Mouse (Mus musculus) hindbrain, embryonic 15.5 days (tissue): ENCODE measurements around the gene Rpl14. TPM values are rescaled to one million over a fixed set of nuclear protein-coding genes. Genes with fewer than 3 reads are reported as not detected.
"Not testable (repeated sequence)": the region's sequence is repeated elsewhere in the genome, so short reads cannot be mapped to it uniquely, and the experiment has no call there.

Source experiments
- ATAC-seq: fragments of 200-750 bp; cut with Nextera tagmentation; 2 replicates; pipeline ENCODE4 v1.8.0; 2017; ENCODE audit warnings: low read depth, moderate number of reproducible peaks, moderate TSS enrichment; ENCODE audit not compliant: low FRiP score
- H3K27ac ChIP-seq: fragments of 300-500 bp; sonication (generic); replicated peaks from 2 replicates; pipeline ENCODE4 v1.5.1; 2015; ENCODE audit warnings: mild to moderate bottlenecking, inconsistent platforms
- H3K27me3 ChIP-seq: fragments of 300-500 bp; sonication (generic); 2 replicates; pipeline ENCODE4 v1.6.1; 2015; ENCODE audit warnings: control low read depth, inconsistent platforms
- H3K36me3 ChIP-seq: fragments of 300-500 bp; sonication (generic); 2 replicates; pipeline ENCODE4 v1.6.1; 2015; ENCODE audit warnings: control low read depth, inconsistent platforms
- H3K4me1 ChIP-seq: fragments of 300-500 bp; sonication (generic); replicated peaks from 2 replicates; pipeline ENCODE4 v1.6.1; 2015; ENCODE audit warnings: control low read depth, inconsistent platforms
- H3K4me2 ChIP-seq: fragments of 300-500 bp; sonication (generic); 2 replicates; pipeline ENCODE4 v1.6.1; 2015; ENCODE audit warnings: moderate library complexity, mild to moderate bottlenecking, inconsistent platforms
- H3K4me3 ChIP-seq: fragments of 300-500 bp; sonication (generic); 2 replicates; pipeline ENCODE4 v1.5.1; 2015; ENCODE audit warnings: mild to moderate bottlenecking, inconsistent platforms
- H3K9ac ChIP-seq: fragments of 300-500 bp; sonication (generic); 2 replicates; pipeline ENCODE4 v1.6.1; 2015; ENCODE audit warnings: inconsistent platforms
- H3K9me3 ChIP-seq: fragments of 300-500 bp; sonication (generic); 2 replicates; pipeline ENCODE4 v1.6.1; 2016; ENCODE audit warnings: control low read depth, inconsistent platforms
- WGBS: fragments of 180-500 bp; shearing (Covaris S2); methylation state at CpG from one replicate; pipeline ENCODE4 v1.1.7; 2015; 5-methylcytosine and 5-hydroxymethylcytosine counted together
- polyA plus RNA-seq: library from polyadenylated mRNA; unstranded; fragments of >200 nt; fragmentation: Nextera tagmentation; extraction: Ambion mirVana; gene quantifications from 2 replicates; pipeline ENCODE4 v1.2.1, GENCODE M21; 2015

The Rpl14 gene
- 408 and 422 TPM in 2 replicates for polyA plus RNA-seq

DNA sequence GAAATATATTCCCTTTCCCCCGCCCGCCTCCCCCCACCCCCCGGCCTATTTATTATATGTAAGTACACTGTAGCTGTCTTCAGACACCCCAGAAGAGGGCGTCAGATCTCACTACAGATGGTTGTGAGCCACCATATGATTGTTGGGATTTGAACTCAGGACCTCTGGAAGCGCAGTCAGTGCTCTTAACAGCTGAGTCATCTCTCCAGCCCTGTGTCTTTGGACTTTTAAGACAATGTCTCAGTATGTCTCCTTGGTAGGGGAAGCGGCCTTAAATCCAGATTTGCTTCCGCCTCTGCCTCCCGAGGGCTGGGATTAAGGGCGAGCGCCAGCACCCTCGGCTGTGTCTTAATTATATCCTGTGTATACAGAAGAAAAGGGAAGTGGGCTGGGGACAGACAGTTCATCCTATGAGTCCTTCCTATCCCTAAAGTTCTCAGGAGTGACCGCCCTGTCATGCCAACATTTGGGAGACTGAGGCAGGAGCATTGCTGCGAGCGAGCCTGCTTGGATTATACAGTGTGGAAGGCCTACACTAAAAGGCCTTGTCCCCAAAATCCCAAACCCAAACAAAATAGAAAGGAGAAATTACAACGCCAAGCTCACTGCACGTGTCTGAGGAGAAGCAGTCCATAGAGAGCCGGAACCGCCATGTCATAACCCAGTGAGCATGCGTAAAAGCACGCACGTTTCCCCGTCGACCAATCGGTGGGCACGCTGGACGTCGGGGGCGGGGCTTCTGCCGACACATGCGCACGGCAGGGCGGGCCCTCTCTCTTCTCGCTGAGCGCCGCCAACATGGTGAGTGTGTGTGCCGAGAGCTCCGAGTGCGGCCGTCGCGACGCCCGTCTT, at the start of gene Rpl14:
Gene Rpl14 (plus strand): TSS at position 704 of the 852 bp plus-strand sequence.
- H3K27me3 ChIP-seq, result no peaks in the 10 kb centered on the region
- peak within 1 kb of the TSS; percentile 81 for H3K9ac ChIP-seq
- H3K4me1 ChIP-seq, result peaks cover 21% of the 10 kb centered on the region
- peak within 1 kb of the TSS; percentile 81 for H3K4me3 ChIP-seq
- H3K36me3 ChIP-seq, result peaks cover 29% of the 10 kb centered on the region
- peak; percentile 98 for ATAC-seq
- H3K9me3 ChIP-seq, result no peaks in the 10 kb centered on the region
- H3K27ac ChIP-seq, result peak within 1 kb of the TSS; percentile 88
- WGBS, result 6% methylated on average over 43 of the region's 43 CpGs
- H3K4me2 ChIP-seq, result peak within 1 kb of the TSS; percentile 87

DNA sequence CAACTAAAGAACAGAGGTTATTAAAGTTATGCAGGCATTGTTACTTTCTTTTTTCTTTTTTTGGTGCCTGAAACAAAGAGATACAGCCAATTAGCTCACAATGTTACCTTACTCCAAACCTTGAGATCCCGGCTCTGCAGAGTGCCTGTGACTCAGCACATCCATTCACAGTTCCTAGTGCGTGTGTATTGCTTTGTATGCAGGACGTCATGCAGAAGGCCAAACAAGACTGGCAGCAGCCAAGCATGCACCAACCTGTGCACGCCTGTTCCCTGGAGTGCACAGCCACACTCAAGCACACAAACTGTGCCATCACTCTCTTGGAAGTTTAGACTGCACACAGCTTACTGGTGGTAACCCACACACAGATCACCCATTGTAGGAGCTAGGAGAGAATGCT, 44.0 kb upstream of the Rpl14 start:
- Histone ChIP-seq H3K9me3 (no peaks in the 10 kb centered on the region), H3K4me1 (no peaks in the 10 kb centered on the region), H3K27ac (no peak overlapping the region), H3K4me3 (no peak overlapping the region), H3K27me3 (no peaks in the 10 kb centered on the region), H3K4me2 (no peak overlapping the region), H3K9ac (no peak overlapping the region), H3K36me3 (no peaks in the 10 kb centered on the region)
- 43% methylated on average over 4 of the region's 4 CpGs for WGBS
- ATAC-seq, result no peak

DNA sequence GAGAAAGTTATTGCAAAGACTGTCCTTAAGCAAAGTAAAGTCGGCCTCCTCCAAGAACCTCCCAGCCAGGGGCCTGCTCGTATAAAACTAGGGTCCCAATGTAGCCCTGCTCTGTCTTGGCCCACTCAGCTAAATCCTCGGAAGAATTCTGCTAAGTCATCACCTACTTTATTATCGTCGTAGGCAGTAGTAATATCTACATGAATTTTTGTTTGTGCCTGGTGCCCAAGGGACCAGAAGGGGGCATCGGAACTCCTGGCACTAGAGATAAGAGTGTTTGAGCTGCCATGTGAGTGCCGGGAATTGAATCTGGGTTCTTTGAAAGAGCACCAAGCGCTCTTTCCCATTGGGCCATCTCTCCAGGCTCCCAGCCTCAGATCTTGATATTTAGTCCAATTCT, 43.3 kb upstream of the Rpl14 start:
- H3K27ac ChIP-seq, result no peak overlapping the region
- no peaks in the 10 kb centered on the region for H3K4me1 ChIP-seq
- H3K9ac ChIP-seq, result no peak overlapping the region
- H3K4me3 ChIP-seq, result no peak overlapping the region
- ATAC-seq, result no peak
- H3K36me3 ChIP-seq, result no peaks in the 10 kb centered on the region
- H3K27me3 ChIP-seq, result no peaks in the 10 kb centered on the region
- WGBS, result 93% methylated on average over 8 of the region's 8 CpGs
- H3K9me3 ChIP-seq, result no peaks in the 10 kb centered on the region
- H3K4me2 ChIP-seq, result no peak overlapping the region

DNA sequence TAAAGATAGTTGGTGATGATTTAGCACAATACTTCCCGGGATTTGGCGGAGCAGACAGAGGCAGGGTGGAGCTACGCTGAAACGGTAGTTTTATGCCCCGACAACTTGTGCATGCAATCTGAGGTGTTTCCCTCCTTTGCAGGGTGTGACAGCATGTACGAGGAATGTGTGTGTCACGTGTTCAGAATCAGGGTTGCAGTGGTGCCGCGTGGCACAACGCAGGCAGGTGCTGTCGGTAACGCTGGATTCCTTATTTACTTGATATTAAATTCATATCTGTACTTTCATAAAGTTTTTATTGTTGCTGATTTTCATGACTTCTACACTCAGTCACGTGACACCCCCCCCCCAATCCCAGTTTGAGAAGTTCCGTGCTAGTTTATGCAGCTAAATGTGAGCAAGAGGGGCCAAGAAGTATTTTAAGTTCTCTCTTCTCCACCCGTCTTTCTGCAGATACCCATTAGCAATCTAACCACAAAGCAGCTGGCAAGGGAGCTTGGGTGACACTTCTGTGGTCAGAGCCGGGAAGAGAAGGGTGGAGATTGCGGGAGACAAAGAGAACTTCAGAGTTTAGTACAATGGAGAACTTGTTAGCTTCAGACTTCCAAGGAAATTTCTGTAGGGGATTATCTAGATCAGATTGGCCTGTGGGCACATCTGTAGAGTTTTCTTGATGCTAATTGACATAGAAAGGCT, 42.3 kb upstream of the Rpl14 start:
- WGBS, result 91% methylated on average over 17 of the region's 17 CpGs
- Histone ChIP-seq H3K9ac (no peak overlapping the region), H3K4me3 (no peak overlapping the region), H3K36me3 (no peaks in the 10 kb centered on the region), H3K4me2 (no peak overlapping the region), H3K4me1 (no peaks in the 10 kb centered on the region), H3K27ac (no peak overlapping the region), H3K27me3 (no peaks in the 10 kb centered on the region), H3K9me3 (no peaks in the 10 kb centered on the region)
- ATAC-seq, result no peak

DNA sequence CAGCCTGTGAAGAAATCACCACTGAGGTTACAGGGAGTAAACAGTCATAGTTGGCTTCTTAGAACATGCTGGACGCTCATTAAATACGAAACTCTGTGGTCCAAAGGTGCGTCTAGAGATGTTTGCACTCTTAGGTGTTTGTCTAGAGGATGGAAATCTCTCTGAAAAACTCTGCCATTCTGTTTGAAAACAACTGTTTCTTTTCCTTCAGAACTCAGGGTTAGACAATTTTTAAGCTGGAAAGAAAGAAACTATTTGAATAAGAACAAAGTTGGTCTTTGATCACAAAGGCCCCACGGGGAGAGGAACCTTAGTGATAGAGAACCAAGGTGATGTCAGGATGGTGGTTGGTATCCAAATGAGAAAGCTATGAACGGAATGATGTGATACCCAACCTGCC, 40.8 kb upstream of the Rpl14 start:
- Histone ChIP-seq H3K4me3 (no peak overlapping the region), H3K36me3 (no peaks in the 10 kb centered on the region), H3K9ac (no peak overlapping the region), H3K27me3 (no peaks in the 10 kb centered on the region), H3K4me1 (no peaks in the 10 kb centered on the region), H3K9me3 (no peaks in the 10 kb centered on the region), H3K27ac (no peak overlapping the region), H3K4me2 (no peak overlapping the region)
- 86% methylated on average over 5 of the region's 5 CpGs for WGBS
- no peak for ATAC-seq

DNA sequence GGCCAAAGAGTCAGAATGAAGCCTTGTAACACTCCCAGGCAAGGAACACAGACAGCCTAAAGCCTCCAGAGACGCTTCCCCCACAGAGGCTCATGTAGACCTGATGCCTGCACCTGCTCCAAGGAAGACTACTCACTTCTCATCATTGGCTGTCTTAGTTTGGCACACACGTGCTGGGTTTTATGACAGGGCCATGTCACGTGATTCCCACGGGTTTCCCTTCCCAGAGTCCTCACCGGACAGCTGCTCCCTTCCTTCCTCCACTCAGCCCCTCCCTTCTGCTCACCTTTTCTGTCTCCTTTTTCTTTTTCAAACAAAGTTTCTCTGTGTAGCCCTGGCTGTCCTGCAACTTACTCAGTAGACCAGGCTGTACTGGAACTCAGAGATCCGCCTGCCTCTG, 39.2 kb upstream of the Rpl14 start:
- WGBS, result 82% methylated on average over 6 of the region's 6 CpGs
- no peak overlapping the region for H3K27ac ChIP-seq
- H3K27me3 ChIP-seq, result no peaks in the 10 kb centered on the region
- no peak overlapping the region for H3K9ac ChIP-seq
- no peaks in the 10 kb centered on the region for H3K4me1 ChIP-seq
- H3K9me3 ChIP-seq, result no peaks in the 10 kb centered on the region
- no peak overlapping the region for H3K4me2 ChIP-seq
- H3K36me3 ChIP-seq, result no peaks in the 10 kb centered on the region
- no peak for ATAC-seq
- H3K4me3 ChIP-seq, result no peak overlapping the region

DNA sequence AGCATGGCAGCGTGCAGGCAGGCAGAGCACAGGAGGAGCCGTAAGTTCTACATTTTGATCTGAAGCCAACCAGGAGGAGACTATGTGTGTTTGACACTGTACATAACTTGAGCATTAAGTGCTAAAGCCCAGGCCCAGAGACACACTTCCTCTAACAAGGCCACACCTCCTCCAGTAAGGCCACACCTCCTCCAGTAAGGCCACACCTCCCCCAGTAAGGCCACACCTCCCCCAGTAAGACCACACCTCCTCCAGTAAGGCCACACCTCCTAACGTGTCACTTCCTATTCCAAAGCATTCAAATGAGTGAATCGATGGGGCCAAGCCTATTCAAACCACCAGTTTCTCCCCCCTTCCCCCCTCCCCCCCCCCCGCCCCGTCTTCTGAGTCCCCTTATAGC, 38.6 kb upstream of the Rpl14 start:
- Histone ChIP-seq H3K4me1 (no peaks in the 10 kb centered on the region), H3K9me3 (no peaks in the 10 kb centered on the region), H3K9ac (no peak overlapping the region), H3K4me3 (no peak overlapping the region), H3K4me2 (no peak overlapping the region), H3K27ac (no peak overlapping the region), H3K27me3 (no peaks in the 10 kb centered on the region), H3K36me3 (no peaks in the 10 kb centered on the region)
- WGBS, result 91% methylated on average over 6 of the region's 6 CpGs
- ATAC-seq, result no peak

DNA sequence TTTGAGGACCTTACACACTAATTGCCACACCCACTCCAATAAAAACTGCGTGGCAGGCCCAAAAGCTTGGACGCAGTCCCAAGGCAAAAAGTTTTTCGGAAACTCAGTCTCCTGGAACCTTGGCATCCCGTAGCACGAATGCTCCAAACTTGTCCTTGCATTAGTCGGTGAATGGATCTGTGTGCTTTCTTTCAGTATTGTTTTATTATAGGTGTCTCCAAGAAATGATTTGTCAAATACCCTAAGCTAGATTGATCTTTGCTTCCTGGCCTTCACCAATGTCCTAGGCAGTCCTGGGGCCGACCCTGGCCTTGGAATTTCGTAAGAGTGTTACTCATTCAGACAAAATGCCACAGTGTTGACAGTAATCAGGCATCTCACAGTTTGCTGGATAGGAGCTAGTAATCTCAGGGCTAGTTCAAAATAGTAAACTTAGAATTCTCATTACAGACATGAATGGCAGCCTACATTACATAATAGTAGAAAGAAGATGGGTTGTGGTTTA, 37.7 kb upstream of the Rpl14 start:
- not testable (repeated sequence) for H3K9ac ChIP-seq, ATAC-seq, H3K9me3 ChIP-seq, H3K27me3 ChIP-seq, H3K4me2 ChIP-seq, H3K27ac ChIP-seq, H3K4me3 ChIP-seq, H3K36me3 ChIP-seq, H3K4me1 ChIP-seq
- 97% methylated on average over 8 of the region's 8 CpGs for WGBS

DNA sequence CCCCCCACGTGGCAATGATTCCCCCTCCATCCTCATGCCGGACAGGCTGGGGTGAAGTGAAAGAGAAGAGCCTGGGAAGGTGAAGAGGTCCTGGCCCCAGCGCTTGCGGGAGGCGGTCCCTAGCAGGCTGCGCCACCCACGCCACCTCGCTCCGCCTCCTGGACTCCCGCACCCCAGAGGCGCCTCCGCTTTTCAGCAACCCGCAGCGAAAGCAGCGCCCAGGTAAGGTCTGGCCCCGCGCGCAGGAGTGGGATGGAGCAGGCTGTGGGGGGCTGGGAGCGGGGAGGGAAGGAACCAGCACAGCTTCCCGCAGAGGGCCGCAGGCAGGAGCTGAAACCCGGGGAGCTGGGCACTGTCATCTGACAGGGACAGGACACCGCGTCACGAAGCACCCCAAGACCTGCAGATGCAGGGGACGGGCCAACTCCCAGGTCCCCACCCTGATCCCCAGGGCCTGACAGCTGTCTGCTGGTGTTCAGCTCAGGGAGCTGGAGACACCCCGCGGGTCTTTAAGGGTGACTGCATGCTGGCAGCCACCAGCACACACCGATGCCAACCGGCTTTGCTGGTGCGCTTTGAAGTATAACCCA, 31.5 kb upstream of the Rpl14 start, which contains the start of gene Entpd3:
Gene Entpd3 (plus strand): TSS at position 157 of the 590 bp plus-strand sequence.
- peak; percentile 66 for ATAC-seq
- Histone ChIP-seq H3K36me3 (no peaks in the 10 kb centered on the region), H3K4me1 (peaks cover 11% of the 10 kb centered on the region), H3K27me3 (peaks cover 18% of the 10 kb centered on the region; the same call in 1 of the 2 replicates), H3K4me2 (peak within 1 kb of the TSS; percentile 94), H3K9ac (peak within 1 kb of the TSS; percentile 67), H3K27ac (no peak within 1 kb of the TSS), H3K9me3 (no peaks in the 10 kb centered on the region), H3K4me3 (peak within 1 kb of the TSS; percentile 55)
- under 1% methylated on average over 31 of the region's 31 CpGs for WGBS

DNA sequence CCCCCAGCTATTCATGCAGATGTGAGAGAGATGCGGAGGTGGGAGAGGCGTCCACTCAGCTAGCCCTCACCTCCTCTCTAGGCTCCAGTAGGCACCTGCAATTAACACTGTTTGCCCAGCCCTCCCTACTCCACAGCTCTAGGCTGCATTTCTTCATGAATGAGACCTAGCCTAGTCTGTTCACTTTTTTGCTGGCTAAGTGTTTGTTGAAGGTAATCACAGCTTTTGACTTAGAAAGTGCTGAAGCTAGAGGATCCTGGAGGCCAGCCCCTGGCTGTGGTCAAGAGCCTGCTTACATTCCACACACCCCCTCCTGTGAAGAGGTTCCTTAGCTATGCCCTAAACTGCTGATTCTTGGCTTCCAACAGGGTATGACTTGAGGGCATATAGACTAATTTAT, 29.8 kb upstream of the Rpl14 start:
- no peak overlapping the region for H3K9ac ChIP-seq
- H3K4me1 ChIP-seq, result peaks cover 11% of the 10 kb centered on the region
- H3K36me3 ChIP-seq, result no peaks in the 10 kb centered on the region
- no peak overlapping the region for H3K27ac ChIP-seq
- H3K27me3 ChIP-seq, result peaks cover 18% of the 10 kb centered on the region; the same call in 1 of the 2 replicates
- ATAC-seq, result no peak
- 18% methylated on average over 2 of the region's 2 CpGs for WGBS
- no peaks in the 10 kb centered on the region for H3K9me3 ChIP-seq
- H3K4me2 ChIP-seq, result 0 out of 2 replicates have a peak overlapping the region, but pooled peaks have one; percentile 9
- no peak overlapping the region for H3K4me3 ChIP-seq

DNA sequence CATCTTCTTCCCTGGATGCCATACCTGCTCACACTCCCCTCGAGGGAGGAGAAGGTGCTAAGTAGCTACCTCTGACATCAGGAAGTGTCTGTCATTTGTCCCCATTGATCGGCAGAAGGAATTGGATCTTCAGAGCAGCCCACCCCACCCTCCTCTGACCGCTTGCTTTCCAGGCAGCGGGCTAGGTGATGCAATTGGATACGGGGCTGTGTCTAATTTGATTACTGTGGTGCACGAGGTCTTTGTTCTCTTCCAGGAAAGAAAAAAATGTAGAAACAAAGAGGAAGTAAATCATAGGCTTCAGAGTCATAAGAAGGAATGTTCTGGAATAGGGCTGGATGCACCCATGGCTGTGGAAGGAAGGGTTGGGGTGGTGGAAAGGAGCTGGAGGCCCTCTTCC, 29.0 kb upstream of the Rpl14 start:
- Histone ChIP-seq H3K4me1 (peaks cover 13% of the 10 kb centered on the region), H3K27me3 (peaks cover 18% of the 10 kb centered on the region; the same call in 1 of the 2 replicates), H3K9me3 (no peaks in the 10 kb centered on the region), H3K27ac (no peak overlapping the region), H3K4me2 (no peak overlapping the region), H3K36me3 (no peaks in the 10 kb centered on the region), H3K9ac (no peak overlapping the region), H3K4me3 (no peak overlapping the region)
- 24% methylated on average over 6 of the region's 6 CpGs for WGBS
- ATAC-seq, result no peak

DNA sequence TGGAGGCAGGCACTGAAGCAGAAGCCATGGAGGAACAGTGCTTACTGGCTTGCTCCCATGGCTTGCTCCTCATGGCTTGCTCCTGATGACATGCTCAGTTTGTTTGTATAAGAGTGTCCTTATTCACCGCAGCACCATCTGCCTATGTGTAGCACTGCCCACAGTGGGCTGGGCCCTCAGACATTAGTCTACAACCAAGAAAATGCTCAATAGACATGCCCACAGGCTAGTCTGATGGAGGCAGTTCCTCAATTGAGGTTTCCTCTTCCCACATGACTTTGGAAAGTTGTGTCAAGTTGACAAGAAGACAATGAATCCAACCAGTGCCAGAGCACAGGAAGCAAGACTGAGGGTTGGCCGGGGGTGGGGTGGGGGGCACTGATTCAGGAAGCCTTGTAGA, 25.2 kb upstream of the Rpl14 start:
- Histone ChIP-seq H3K4me3 (no peak overlapping the region), H3K36me3 (no peaks in the 10 kb centered on the region), H3K4me2 (no peak overlapping the region), H3K27ac (no peak overlapping the region), H3K27me3 (0 out of 2 replicates have a peak, but pooled peaks cover 2% of the 10 kb centered on the region), H3K9me3 (no peaks in the 10 kb centered on the region), H3K9ac (no peak overlapping the region), H3K4me1 (0 out of 2 replicates have a peak, but pooled peaks cover 4% of the 10 kb centered on the region)
- WGBS, result 86% methylated on average over 2 of the region's 2 CpGs
- no peak for ATAC-seq
